Mouse (Mus musculus): ENCODE data around the gene Ulk1.

- TF ChIP-seq POLR2A (IDR thresholded peaks at IDR 0.05; ENCODE audit: low read depth, low read length) (no peak), CTCF (IDR thresholded peaks at IDR 0.05; ENCODE audit: extremely low read depth, insufficient read length, insufficient replicate concordance, low read depth, low read length) (no peak)
These were observed 35.4 kb downstream of the Ulk1 start for GRCm38 (mm10) chr5:110774511-110774910.

All from small intestine, adult 2 months (tissue).